Mouse (Mus musculus) G1E-ER4 (cell line): ENCODE results near the gene Vmn1r90. TPM values are rescaled to one million over a fixed set of nuclear protein-coding genes. Genes with fewer than 3 reads are reported as not detected.

Source experiments
- GATA1 ChIP-seq: IDR thresholded peaks from one replicate; pipeline ENCODE4 v1.8.0; 2012; ENCODE audit warnings: low read length, inconsistent platforms
- polyA plus RNA-seq: library from polyadenylated mRNA; stranded (reverse); fragments of >175 nt; gene quantifications from 2 replicates; pipeline ENCODE4 v1.2.3, GENCODE M21; 2012

Gene Vmn1r90
- not detected in 2 replicates for polyA plus RNA-seq

DNA sequence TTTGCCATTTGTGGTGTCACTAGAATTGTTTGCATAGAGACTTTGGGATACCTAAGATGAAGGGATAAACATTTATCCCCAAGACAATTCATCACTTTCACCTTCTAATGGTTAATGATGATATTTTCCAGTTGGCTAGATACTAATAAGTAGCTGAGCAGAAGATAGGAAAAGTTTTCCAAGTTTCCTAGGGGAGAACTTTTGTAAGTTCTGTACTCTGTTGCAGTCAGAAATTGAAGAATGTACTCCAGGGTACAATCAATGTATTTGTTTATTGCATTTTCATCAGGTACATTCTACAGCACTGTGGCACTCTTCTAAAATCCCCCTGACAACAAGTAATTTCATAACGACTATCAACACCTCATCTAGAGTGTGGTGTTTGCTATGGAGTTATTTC is at the start of gene Vmn1r90:
Gene Vmn1r90 (minus strand): TSS at position 101 of the 400 bp plus-strand sequence.
- no peak for TF ChIP-seq GATA1

DNA sequence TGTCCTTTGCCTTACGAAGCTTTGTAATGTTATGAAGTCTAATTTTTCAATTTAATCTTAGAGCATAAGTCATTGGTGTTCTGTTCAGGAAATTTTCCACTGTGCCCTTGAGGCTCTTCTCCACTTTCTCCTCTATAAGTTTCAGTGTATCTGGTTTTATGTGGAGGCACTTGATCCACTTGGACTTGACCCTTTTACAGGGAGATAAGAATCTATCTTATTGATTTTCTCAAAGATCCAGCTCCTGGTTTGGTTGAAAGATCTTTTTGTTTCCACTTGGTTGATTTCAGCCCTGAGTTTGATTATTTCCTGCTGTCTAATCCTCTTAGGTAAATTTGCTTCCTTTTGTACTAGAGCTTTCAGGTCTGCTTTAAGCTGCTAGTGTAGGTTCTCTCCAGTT is 11.0 kb downstream of the Vmn1r90 start:
- no peak for TF ChIP-seq GATA1

DNA sequence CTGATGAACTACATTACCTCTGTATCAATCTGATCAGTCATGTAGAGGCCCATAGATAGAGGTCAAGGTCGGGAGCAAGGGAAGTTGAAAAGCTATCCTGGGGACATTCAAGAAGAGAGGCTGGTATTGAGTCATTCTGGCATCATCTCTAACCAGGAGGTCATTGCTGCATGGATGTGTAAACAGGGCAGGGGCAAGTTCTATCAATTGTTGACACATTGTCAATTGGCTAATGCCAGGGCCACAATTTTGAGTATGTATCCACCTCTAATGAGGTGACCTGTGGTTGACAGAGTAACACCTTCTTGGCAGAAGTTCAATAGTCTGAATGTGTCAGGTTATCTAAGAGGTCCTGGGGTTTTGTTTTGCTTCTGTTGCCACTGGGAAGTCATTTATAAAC is 38.0 kb downstream of the Vmn1r90 start:
- TF ChIP-seq GATA1: no peak

DNA sequence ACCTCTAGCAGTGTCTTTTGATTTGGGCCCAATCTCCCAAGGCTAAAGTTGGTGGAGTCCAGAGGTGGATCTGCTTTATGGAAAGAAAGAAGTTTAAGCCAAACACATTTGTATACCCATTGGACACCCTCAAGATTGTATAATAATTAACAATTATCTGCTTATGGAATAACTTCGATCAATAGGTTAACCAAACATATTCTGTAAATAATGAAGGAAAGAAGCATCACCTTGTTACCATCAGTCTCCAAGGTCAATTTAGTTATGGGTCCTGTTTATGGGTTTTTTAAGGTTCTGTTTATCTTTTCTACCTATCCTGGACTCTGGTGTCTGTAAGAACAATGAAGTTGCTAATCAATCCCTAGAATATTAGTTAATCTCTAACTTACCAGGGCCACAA is 40.7 kb downstream of the Vmn1r90 start:
- no peak for TF ChIP-seq GATA1

DNA sequence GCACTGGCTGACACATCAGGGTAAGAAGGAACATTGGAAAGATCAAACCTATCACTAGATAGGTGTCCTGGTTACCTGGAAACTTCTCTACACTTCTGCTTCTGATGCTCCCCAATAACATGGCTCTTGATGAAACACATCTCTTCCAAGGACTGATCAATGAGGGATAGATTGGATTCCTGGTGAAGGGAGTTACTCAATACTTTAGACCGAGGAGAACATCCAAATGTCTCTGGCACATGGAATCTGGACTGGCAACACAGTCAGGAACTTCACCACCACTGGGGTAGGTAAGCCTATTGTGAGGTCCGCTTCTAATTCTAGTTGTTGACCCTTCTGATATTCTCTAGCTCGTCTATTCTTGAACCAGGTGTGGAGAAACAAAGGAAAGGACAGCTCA is 45.0 kb downstream of the Vmn1r90 start:
- no peak for TF ChIP-seq GATA1

Other genes with a start within 250 kb of the Vmn1r90 start
- not detected in 2 replicates for gene Obox8, start 229.9 kb downstream of the Vmn1r90 start, polyA plus RNA-seq
- not detected in 2 replicates for gene Sult2a8, start 116.7 kb downstream of the Vmn1r90 start, polyA plus RNA-seq
- not detected in 2 replicates for gene Sult2a7, start 69.3 kb downstream of the Vmn1r90 start, polyA plus RNA-seq
- gene Obox7, start 96.0 kb upstream of the Vmn1r90 start, polyA plus RNA-seq: not detected in 2 replicates